Comparison of ENCODE assay signal across 8 mouse cellular contexts in the genomic region with DNA sequence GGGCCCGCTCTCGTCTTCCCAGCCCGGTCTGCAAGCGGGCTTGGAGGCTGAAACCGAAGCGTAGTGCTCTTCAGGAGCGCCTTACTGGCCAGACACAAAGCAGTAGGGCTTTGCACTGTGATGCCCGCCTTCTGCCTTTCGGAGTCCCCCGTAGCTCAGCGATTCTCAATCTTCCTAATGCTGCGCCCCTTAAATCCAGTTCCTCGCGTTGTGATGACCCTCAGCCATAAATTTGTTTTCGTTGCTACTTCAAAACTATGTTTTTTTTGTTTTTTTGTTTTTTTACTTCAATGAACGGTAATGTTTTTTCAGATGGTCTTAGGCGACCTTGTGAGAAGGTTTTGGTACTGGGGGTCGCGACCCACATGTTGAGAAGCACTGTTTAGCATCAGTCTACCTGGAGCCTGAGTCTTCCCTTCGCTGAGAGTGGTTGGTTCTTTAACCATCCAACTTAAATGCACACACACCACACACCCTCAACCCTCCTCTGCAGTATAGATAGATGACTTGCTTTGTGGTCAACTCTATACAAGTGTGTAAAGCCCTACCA. TPM values are rescaled to one million over a fixed set of nuclear protein-coding genes. Genes with fewer than 3 reads are reported as not detected.
DNase-seq lines count a peak whose midpoint lies in the region; ATAC-seq and TF ChIP-seq lines count a peak whose summit lies in the region.

No protein-coding gene starts in this region.

- H3K4me1 ChIP-seq in lung, embryonic 15.5 days, result peaks cover 17% of the 10 kb centered on the region
- H3K4me1 ChIP-seq in erythroblast, embryonic 14.5 days (ENCODE audit: control insufficient read depth), result peaks cover 27% of the 10 kb centered on the region
- H3K4me1 ChIP-seq in limb, embryonic 13.5 days, result peaks cover 18% of the 10 kb centered on the region
- H3K4me1 ChIP-seq in olfactory bulb, adult 2 months (ENCODE audit: control insufficient read depth, insufficient read depth, low read length), result peaks cover 5% of the 10 kb centered on the region

- 0 out of 2 replicates have a peak, but pooled peaks have one; percentile 6 for ATAC-seq in lung, embryonic 15.5 days (ENCODE audit: borderline replicate concordance, extremely low read depth, low FRiP score, low TSS enrichment)
- peak; percentile 12; the same call in 1 of the 2 replicates for ATAC-seq in limb, embryonic 13.5 days (ENCODE audit: low FRiP score, low read depth)

- intact Hi-C loops in gastrocnemius, postnatal 14 days (cut with DNase I; ENCODE audit: low total_unique reads), result no loop called here

- no peak for DNase-seq in lung, postnatal 4 days
- DNase-seq in urinary bladder, adult 2 months (ENCODE audit: low spot score), result no peak
- no peak for DNase-seq in gastrocnemius, postnatal 14 days
- DNase-seq in embryo, embryonic 10.5 days (ENCODE audit: low spot score), result no peak

- H3K36me3 ChIP-seq in lung, embryonic 15.5 days, result 0 out of 2 replicates have a peak, but pooled peaks cover 4% of the 10 kb centered on the region
- peaks cover 23% of the 10 kb centered on the region for H3K36me3 ChIP-seq in erythroblast, embryonic 14.5 days (ENCODE audit: control insufficient read depth)
- H3K36me3 ChIP-seq in limb, embryonic 13.5 days, result 0 out of 2 replicates have a peak, but pooled peaks cover 8% of the 10 kb centered on the region

- no peak for TF ChIP-seq CTCF in olfactory bulb, adult 2 months (IDR thresholded peaks at IDR 0.05; ENCODE audit: insufficient read depth, low read depth, low read length)

- peak overlapping the region; percentile 93 for H3K27ac ChIP-seq in lung, embryonic 15.5 days
- peak overlapping the region; percentile 94 for H3K27ac ChIP-seq in limb, embryonic 13.5 days
- H3K27ac ChIP-seq in olfactory bulb, adult 2 months (ENCODE audit: insufficient read depth, low read depth, low read length), result peak overlapping the region; percentile 70

- H3K9ac ChIP-seq in lung, embryonic 15.5 days, result peak overlapping the region; percentile 98
- H3K9ac ChIP-seq in limb, embryonic 13.5 days, result peak overlapping the region; percentile 98

- peak overlapping the region; percentile 94 for H3K4me3 ChIP-seq in lung, embryonic 15.5 days
- peak overlapping the region; percentile 100 for H3K4me3 ChIP-seq in erythroblast, embryonic 14.5 days (replicated peaks)
- H3K4me3 ChIP-seq in limb, embryonic 13.5 days, result peak overlapping the region; percentile 97
- H3K4me3 ChIP-seq in olfactory bulb, adult 2 months (ENCODE audit: insufficient read depth, low read depth, low read length), result peak overlapping the region; percentile 97

- 1% methylated on average over 20 of the region's 20 CpGs for WGBS in lung, embryonic 15.5 days
- WGBS in limb, embryonic 13.5 days, result under 1% methylated on average over 20 of the region's 20 CpGs
- 1% methylated on average over 20 of the region's 20 CpGs for WGBS in olfactory bulb, adult 2 months

- H3K27me3 ChIP-seq in lung, embryonic 15.5 days, result no peaks in the 10 kb centered on the region
- H3K27me3 ChIP-seq in erythroblast, embryonic 14.5 days (ENCODE audit: control insufficient read depth), result no peaks in the 10 kb centered on the region
- H3K27me3 ChIP-seq in limb, embryonic 13.5 days, result no peaks in the 10 kb centered on the region

- no peak for TF ChIP-seq POLR2A in olfactory bulb, adult 2 months (IDR thresholded peaks at IDR 0.05; ENCODE audit: insufficient read depth, low read depth, low read length)

- peak overlapping the region; percentile 72 for H3K4me2 ChIP-seq in lung, embryonic 15.5 days
- peak overlapping the region; percentile 93 for H3K4me2 ChIP-seq in limb, embryonic 13.5 days (replicated peaks)

- H3K9me3 ChIP-seq in lung, embryonic 15.5 days, result no peaks in the 10 kb centered on the region
- H3K9me3 ChIP-seq in erythroblast, embryonic 14.5 days (ENCODE audit: control insufficient read depth, low read length), result no peaks in the 10 kb centered on the region
- no peaks in the 10 kb centered on the region for H3K9me3 ChIP-seq in limb, embryonic 13.5 days

RNA-seq across cellular contexts. Expression of gene Psma6, which starts 15.2 kb away (rescaled TPM):
- 427 and 430 TPM in 2 replicates for polyA plus RNA-seq in lung, embryonic 15.5 days (2015; fragmentation: Nextera tagmentation; extraction: Ambion mirVana)
- 1.2 and 1.9 TPM in 2 replicates for polyA plus RNA-seq in erythroblast, embryonic 14.5 days (2012)
- 461 and 482 TPM in 2 replicates for polyA plus RNA-seq in limb, embryonic 13.5 days (2015; fragmentation: Nextera tagmentation; extraction: Ambion mirVana)
- polyA plus RNA-seq in olfactory bulb, adult 2 months (2012; ENCODE audit: insufficient read depth, insufficient read length, low replicate concordance, missing spikeins), result not detected in 2 replicates
- polyA plus RNA-seq in urinary bladder, adult 2 months (2012; rRNA removed), result 149 and 166 TPM in 2 replicates
- total RNA-seq in gastrocnemius, postnatal 14 days (2021), result 100 to 1,000 TPM; 183 to 185 TPM

Comparison
In these comparisons a context has a peak if more than half of its experiments do, and no peak if none do; other contexts are left out.
1. RNA of gene Psma6, which starts 15.2 kb away (polyA plus RNA-seq): 461 to 482 TPM in limb, embryonic 13.5 days, 427 to 430 TPM in lung, embryonic 15.5 days, not detected in olfactory bulb, adult 2 months and 149 to 166 TPM in urinary bladder, adult 2 months; 1.2 to 1.9 TPM in erythroblast, embryonic 14.5 days; every median in the first group is over 10 times any median in the second.
2. Peak in every context shown above with its lines, with median percentiles within 50 percentile points of each other: H3K27ac ChIP-seq and H3K4me3 ChIP-seq.